Mouse (Mus musculus) telencephalon, adult 2 months (tissue): Measurements from ENCODE around the gene Tstd2.

Experiments used
- DNase-seq: peaks from one replicate; pipeline ENCODE4 v3.0.0-alpha.2; 2011; ENCODE audit warnings: low read depth, low spot score

Tstd2 gene

DNA sequence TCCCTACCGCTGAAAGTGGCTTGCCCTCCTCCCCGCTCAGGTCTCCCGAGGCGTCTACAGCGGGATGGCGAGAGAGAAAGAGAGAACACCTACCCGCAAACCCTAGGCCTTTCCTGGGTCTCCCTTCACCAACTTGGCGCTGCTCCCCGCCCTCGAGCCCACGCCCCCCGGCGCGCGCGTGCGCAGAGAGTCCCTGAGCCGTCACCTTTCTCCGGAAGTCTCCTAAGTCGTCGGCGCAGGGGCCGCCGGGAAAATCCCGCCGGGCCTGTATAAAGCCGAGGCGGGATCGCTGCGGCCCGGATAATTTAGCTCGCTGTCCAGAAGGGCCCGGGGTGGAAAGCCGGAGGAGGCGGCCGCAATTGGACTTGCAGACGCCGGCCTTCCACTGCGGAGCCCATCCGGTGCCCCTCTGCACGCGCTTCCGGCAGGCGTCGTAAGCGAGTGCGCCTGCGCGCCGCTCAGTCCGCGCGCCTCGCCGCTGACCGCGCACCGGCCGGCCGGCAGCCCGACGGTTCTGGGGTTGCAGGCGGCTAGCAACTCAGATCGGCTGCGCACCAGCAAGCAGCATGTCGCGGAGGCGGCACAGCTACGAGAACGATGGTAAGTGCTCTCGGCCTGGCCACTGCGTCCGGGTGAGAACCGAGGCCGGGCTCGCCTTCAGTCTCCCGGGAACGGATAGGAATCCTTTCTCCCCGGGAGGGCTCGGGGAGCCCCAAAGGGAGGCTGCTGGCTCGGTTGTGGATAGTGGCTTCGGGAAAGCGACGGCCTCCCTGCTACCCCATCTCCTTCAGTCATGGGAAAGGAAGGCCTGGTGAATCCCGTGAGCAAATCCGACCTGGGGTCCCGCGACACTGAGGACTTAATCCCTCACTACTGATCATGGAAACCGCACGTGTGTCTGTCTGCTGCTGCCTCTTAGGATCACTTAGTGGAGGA lies at the start of gene Tstd2, which contains the start of gene Ncbp1:
TSS of gene Tstd2 (minus strand) at position 408 of the 936 bp plus-strand sequence.
TSS of gene Ncbp1 (plus strand) at position 327 of the 936 bp plus-strand sequence.
- DNase-seq = peak; percentile 80

- no peak for DNase-seq
Observed at GRCm38 (mm10) chr4:46186466-46186865, 48.0 kb upstream of the Tstd2 start.

- no peak for DNase-seq
Observed at GRCm38 (mm10) chr4:46185890-46186289, 47.4 kb upstream of the Tstd2 start.

DNA sequence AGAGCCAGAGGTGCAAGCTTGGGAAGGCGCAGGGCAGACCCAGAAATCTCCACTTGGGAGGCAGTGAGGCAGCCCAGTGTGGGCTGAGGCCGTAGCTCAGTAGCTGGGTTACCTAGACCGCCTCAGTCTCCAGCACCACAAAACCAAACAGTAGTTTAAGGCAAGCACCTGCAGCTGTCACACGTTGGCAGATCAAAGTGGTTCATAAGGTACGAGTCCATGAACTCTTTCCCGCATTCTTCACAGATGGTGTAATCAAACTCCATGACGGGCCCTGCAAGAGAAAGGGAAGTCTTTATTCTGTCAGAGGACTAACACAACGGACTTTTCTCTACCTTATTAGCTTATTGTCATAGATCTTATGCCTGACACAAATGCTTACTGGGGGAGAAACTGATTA lies 46.9 kb upstream of the Tstd2 start:
- DNase-seq = no peak

- DNase-seq = no peak
Observed at GRCm38 (mm10) chr4:46182181-46182580, 43.7 kb upstream of the Tstd2 start.

DNA sequence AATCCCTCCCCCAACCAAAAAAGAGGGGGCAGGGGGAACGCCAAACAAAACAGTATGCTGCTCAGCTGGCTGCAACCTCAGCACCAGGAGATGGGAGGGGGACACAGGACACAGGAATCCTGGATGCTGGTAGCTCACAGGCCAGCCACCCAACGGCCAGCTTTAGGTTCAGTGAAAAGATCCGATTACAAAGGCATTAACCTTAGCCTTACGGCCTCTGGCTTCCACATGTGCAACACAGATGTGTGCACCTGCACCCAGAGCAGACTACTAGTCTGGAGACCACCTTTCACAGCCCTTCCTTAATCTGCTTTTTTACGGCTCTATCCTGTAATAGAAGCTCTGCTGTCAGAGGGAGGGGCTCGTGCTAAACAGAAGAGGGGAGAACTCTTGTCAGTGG lies 42.7 kb upstream of the Tstd2 start:
- DNase-seq = no peak

- no peak for DNase-seq
Observed at GRCm38 (mm10) chr4:46177496-46177895, 39.0 kb upstream of the Tstd2 start.

DNA sequence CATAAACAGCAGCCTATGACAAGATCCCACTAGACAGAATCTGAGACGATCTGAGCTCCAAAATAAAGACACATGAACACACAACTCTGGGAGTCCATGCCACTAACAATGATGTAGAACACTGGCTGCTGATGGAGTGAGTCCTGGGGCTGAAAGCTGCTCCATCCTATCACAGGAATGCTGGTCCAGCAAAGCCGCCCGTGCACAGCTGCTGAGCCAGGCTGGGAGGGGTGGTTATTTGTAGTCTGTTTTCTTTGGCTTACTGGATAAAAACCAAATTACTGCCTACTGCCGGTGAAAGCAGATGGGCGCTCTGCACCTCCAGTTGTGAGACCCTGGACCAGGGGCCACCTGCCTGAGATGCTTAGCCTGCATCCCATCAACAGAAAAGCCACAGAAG lies 38.5 kb upstream of the Tstd2 start:
- no peak for DNase-seq

- DNase-seq = no peak
Observed at GRCm38 (mm10) chr4:46176313-46176712, 37.8 kb upstream of the Tstd2 start.

DNA sequence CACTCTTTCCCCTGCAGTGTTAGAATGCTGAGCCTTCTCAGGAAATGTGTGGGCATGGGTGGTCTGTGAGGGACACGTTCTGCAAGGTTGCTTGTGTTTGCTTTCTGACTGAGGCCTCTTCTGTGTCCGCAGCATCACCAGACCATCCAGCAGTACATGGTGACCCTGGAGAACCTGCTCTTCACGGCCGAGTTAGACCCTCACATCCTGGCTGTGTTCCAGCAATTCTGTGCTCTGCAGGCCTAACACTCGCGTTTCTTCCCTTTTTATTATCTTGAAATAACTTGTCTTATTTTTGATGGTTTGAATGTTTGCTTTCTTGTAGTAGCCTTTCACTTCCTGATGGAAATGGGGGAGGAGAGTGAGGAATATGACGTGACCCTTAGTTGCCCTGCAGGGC lies 33.3 kb upstream of the Tstd2 start:
- no peak for DNase-seq

DNA sequence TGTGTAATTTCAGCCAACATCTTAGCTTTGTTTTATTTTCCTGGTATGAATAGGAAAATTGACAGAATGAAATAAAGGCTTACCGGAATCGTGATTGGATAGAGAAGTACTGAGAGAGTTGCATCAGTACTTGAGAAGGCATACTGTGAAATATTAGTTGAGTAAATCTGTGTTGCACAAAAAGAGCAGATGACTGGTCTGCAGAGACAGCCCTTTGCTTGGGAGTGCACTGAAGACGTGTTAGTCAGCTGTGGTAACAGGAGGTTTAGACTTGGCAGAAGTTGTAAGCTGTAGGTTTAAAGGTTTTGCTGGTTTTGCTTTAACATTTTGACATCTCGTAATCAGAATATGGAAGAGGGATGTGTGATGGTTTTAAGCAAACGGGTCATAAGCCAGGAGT lies 27.3 kb upstream of the Tstd2 start:
- DNase-seq = no peak

DNA sequence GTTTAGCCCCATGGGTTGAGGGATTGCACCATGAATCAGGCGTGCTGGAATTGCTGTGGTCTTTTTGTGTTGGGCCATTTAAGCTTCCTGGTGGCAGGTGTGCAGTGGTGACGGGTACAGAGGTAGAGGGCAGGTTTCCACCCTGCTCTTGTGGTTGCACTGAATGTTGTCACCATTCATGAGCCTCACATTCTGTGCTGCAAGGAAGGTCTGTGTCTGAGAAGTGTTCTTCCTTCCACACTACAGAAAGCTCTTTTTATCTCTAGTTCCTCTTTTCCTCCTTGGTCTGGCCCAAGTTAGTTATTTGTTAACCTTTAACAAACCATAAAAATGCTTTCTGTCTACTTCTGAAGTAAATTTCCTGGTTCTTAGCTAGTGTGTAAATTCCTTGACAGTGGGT lies 25.5 kb upstream of the Tstd2 start:
- no peak for DNase-seq

DNA sequence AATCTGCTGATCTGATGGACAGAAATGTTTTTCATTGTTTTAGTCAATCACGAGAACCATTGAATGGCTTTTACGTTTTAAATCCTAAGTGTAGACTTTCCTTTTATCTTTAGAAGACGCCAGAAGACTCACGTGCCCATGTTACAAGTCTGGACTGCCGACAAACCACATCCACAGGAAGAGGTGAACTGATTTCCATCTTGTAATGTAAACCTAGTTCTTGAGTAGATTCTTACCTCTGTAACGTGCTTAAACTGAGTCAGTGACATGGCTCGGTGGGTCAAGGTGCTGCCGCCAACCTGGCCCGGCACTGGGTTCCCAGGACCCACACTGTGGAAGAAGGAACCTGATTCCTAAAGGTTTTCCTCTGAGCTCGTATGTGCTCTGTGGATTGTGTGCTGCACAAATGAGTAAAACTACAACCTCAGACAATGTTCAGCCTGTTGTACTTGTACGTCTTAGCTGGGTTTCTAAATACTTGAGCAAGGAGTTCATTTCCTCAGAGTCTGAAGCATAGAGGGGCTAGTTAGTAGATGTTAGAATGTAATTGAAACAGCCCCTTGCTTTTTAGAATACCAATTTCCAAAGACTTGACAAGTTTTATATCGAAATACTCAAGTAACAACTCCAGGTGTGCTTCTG lies 13.5 kb upstream of the Tstd2 start:
- no peak for DNase-seq

GRCm38 (mm10) chr4:46146881-46147280 lies 8.4 kb upstream of the Tstd2 start:
- DNase-seq = peak; percentile 41

DNA sequence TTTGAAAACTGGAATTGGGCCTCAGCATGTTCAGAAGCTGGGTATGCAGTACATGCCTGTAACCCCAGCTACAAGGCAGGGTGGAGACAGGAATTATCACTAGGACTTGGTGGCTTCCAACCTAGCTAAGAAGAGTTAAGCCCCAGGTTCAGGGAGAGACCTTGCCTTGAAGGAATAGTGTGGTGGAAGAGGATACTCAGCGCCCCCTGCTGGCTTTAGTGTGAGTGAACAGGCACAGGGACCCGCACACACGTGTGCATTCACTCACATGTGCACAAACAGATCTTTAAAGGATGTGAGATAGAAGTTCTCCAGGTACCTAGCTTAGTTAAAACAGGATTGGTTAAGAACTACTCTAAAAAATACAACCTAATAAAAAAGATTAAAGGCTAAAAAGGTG lies 5.8 kb upstream of the Tstd2 start:
- no peak for DNase-seq

GRCm38 (mm10) chr4:46137629-46138286 lies 736 bp downstream of the Tstd2 start:
- DNase-seq = peak; percentile 22

GRCm38 (mm10) chr4:46131791-46132190 lies 6.7 kb downstream of the Tstd2 start:
- peak; percentile 18 for DNase-seq

DNA sequence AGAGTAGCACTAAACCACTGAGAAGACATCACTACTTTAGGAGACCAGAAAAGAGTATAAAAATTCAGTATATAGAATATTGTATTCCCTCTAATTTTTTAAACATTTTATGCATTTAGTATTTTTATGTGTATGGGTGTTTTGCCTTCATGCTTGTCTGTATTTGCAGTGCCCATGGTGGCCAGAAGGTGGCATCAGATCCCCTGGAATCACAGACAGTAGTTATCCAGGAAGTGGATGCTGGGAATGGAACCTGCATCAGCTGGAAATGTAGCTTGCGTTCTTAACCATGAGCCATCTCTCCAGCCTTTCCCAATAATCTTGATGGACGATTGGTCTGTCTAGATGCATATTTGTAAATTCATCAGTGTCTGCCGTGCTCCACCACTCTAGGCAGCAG lies 8.3 kb downstream of the Tstd2 start:
- DNase-seq = no peak

DNA sequence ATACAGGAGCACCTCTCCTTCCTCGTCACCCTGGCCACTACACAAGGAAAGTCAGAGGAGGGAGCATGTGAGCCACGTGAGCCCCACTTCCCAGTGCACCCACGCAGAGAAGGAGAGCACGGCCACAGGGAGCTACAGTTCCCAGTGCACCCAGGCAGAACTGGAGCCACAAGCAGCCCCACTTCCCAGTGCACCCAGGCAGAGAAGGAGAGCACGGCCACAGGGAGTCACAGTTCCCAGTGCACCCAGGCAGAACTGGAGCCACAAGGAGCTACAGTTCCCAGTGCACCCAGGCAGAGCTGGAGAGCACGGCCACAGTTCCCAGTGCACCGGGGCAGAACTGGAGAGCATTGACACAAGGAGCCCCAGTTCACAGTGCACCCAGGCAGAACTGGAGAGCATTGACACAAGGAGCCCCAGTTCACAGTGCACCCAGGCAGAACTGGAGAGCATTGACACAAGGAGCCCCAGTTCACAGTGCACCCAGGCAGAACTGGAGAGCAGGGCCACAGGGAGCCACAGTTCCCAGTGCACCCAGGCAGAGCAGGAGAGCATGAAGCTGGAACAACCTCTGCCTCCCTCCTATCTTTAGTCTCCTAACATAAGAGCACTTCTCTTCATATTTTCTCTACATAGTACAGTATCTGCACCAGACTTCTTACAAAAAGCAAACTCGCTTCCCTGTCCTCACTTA lies 9.0 kb downstream of the Tstd2 start:
- DNase-seq = no peak

GRCm38 (mm10) chr4:46126541-46126940 lies 12.0 kb downstream of the Tstd2 start:
- peak; percentile 56 for DNase-seq

GRCm38 (mm10) chr4:46123358-46123757 lies 15.1 kb downstream of the Tstd2 start:
- no peak for DNase-seq

DNA sequence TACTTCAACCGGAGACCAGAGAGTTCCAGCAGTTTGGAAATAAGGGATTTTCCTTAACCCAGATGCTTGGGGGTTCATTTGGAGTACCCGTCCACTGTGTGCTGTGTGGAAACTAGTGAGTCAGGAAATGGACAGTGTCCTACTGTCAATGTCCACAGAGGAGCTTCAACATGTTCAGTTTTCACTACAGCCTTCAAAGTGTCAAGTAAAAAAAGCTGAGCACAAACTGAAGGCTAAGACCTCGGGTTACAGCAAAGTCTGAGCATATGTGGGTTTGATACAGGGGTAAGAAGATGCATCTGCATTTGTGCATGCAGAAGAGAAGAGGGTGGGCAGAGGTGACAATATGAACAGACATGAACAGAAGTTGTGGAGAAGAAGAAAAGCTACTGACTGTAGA lies 17.7 kb downstream of the Tstd2 start:
- DNase-seq = no peak
